ENCODE assay signal across 13 mouse cellular contexts in the genomic region with DNA sequence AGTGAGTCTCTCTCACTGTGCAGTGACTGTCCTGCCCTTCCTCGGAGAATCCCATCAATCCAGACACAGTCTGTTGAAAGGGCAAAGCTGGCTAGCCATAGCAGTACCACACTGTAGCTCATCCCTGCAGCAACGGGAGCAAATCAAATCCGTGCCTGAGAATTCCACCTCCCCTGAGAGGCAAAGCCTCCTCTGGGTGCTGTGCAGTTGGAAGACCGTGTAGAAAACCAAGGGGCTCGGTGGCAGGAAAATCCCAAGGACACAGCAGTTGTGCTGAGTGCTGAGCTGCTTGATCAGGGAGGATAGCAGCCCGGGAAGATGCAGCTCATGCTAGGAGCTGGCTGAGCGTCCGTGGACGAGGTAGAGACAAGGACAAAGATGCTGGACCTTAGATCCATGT.
"Had no signal": no experiment of that assay in that cellular context is flagged by ENCODE, and none has a peak within 500 bp of the region (broad histone marks: within the 10 kb centered on the region; RNA-seq: fewer than 3 reads in every experiment).

No protein-coding gene starts in this region.

- H3K4me2 ChIP-seq: kidney, embryonic 15.5 days; limb, embryonic 13.5 days; midbrain, embryonic 13.5 days; neural tube, embryonic 12.5 days had no signal

- H3K4me3 ChIP-seq: kidney, embryonic 15.5 days; limb, embryonic 13.5 days; midbrain, embryonic 13.5 days; myocyte; neural tube, embryonic 12.5 days had no signal

- H3K27ac ChIP-seq: kidney, embryonic 15.5 days; limb, embryonic 13.5 days; liver, embryonic 14.5 days; midbrain, embryonic 13.5 days; neural tube, embryonic 12.5 days had no signal

- DNase-seq: kidney, postnatal 14 days; lung, adult 18-20 months; retina, postnatal 1 day; right cerebral cortex, postnatal 4 days; spleen, adult 18-20 months; thymus, adult 18-20 months; thymus, postnatal 14 days had no signal

- H3K9ac ChIP-seq: kidney, embryonic 15.5 days; limb, embryonic 13.5 days; liver, embryonic 14.5 days; midbrain, embryonic 13.5 days; neural tube, embryonic 12.5 days had no signal

- H3K36me3 ChIP-seq: kidney, embryonic 15.5 days; limb, embryonic 13.5 days; midbrain, embryonic 13.5 days; neural tube, embryonic 12.5 days had no signal

- H3K27me3 ChIP-seq: kidney, embryonic 15.5 days; limb, embryonic 13.5 days; neural tube, embryonic 12.5 days had no signal

- H3K4me1 ChIP-seq: neural tube, embryonic 12.5 days had no signal

- H3K9me3 ChIP-seq: kidney, embryonic 15.5 days; limb, embryonic 13.5 days; midbrain, embryonic 13.5 days; neural tube, embryonic 12.5 days had no signal
